ENCODE assay signal across 19 mouse cellular contexts in genomic region chr3:106462059-106462470, GRCm38 (mm10). TPM values are rescaled to one million over a fixed set of nuclear protein-coding genes. Genes with fewer than 3 reads are reported as not detected.
DNase-seq lines count a peak whose midpoint lies in the region; ATAC-seq and TF ChIP-seq lines count a peak whose summit lies in the region.
"Had no signal": no experiment of that assay in that cellular context is flagged by ENCODE, and none has a peak within 500 bp of the region (broad histone marks: within the 10 kb centered on the region; RNA-seq: fewer than 3 reads in every experiment).

No protein-coding gene starts in this region.

- TF ChIP-seq RAD21 in CH12.LX (IDR thresholded peaks at IDR 0.05; ENCODE audit: low read depth, low read length) = no peak

- WGBS in thymus, adult 2 months = 4% methylated on average over 2 of the region's 2 CpGs
- 94% methylated on average over 2 of the region's 2 CpGs for WGBS in forebrain, embryonic 12.5 days
- 92% methylated on average over 2 of the region's 2 CpGs for WGBS in neural tube, embryonic 15.5 days

- ATAC-seq in forebrain, embryonic 12.5 days (ENCODE audit: low FRiP score) = no peak
- no peak for ATAC-seq in neural tube, embryonic 15.5 days (ENCODE audit: low FRiP score)

- H3K9me3 ChIP-seq in CH12.LX (replicated peaks; ENCODE audit: low read length) = no peaks in the 10 kb centered on the region
- H3K9me3 ChIP-seq in megakaryocyte, embryonic 14.5 days = no peaks in the 10 kb centered on the region
- no peaks in the 10 kb centered on the region for H3K9me3 ChIP-seq in forebrain, embryonic 12.5 days
- H3K9me3 ChIP-seq in neural tube, embryonic 15.5 days (replicated peaks) = no peaks in the 10 kb centered on the region
- H3K9me3 ChIP-seq: limb, embryonic 13.5 days had no signal

- TF ChIP-seq EP300 in CH12.LX (IDR thresholded peaks at IDR 0.05; ENCODE audit: low read length) = peak; percentile 27; the same call in 1 of the 2 replicates

- no peaks in the 10 kb centered on the region for H3K79me2 ChIP-seq in CH12.LX (replicated peaks; ENCODE audit: control insufficient read depth, extremely low read depth, insufficient read depth, poor library complexity, severe bottlenecking)

- DNase-seq in CD4-positive helper T cell, adult 2 months (ENCODE audit: low read depth, low spot score) = peak; percentile 89
- DNase-seq in CH12.LX (ENCODE audit: extremely low read depth) = peak; percentile 29
- DNase-seq in thymus, adult 2 months = peak; percentile 63
- DNase-seq in right cerebral cortex, adult 18-20 months = no peak
- DNase-seq: adrenal gland, postnatal 14 days; cerebellum, postnatal 14 days; heart, postnatal 14 days; kidney, adult 11 months; kidney, postnatal 36 days; lung, adult 2 months had no signal

- in situ Hi-C loops in CH12.LX (cut with MboI; ENCODE audit: low pct_ligation_motif_present, low pct_unique_long_range_greater_than_20kb, low sequenced_read_pairs) = no loop called here

- dilution Hi-C loops in CH12.LX (cut with MboI; ENCODE audit: extremely low pct_ligation_motif_present, extremely low pct_unique_long_range_greater_than_20kb, low sequenced_read_pairs) = no loop called here

- peaks cover 5 to 24% of the 10 kb centered on the region in 2 experiments for H3K4me1 ChIP-seq in CH12.LX (ENCODE audit: control insufficient read depth in 1 of 2, insufficient read depth in 2 of 2)
- peaks cover 73% of the 10 kb centered on the region for H3K4me1 ChIP-seq in megakaryocyte, embryonic 14.5 days
- H3K4me1 ChIP-seq in thymus, adult 2 months (replicated peaks; ENCODE audit: control insufficient read depth, insufficient read depth, low read length) = peaks cover 9% of the 10 kb centered on the region
- H3K4me1 ChIP-seq in forebrain, embryonic 12.5 days = no peaks in the 10 kb centered on the region
- H3K4me1 ChIP-seq in neural tube, embryonic 15.5 days = no peaks in the 10 kb centered on the region
- H3K4me1 ChIP-seq: limb, embryonic 13.5 days had no signal

- no peak overlapping the region for H3K4me3 ChIP-seq in CH12.LX (replicated peaks in 1 of 3; ENCODE audit: low read depth in 2 of 3, low read length in 2 of 3, poor library complexity in 1 of 3)
- peak overlapping the region; percentile 76 for H3K4me3 ChIP-seq in megakaryocyte, embryonic 14.5 days (replicated peaks)
- no peak overlapping the region for H3K4me3 ChIP-seq in thymus, adult 2 months (ENCODE audit: control insufficient read depth, insufficient read depth, low read length)
- H3K4me3 ChIP-seq in forebrain, embryonic 12.5 days (replicated peaks) = no peak overlapping the region
- H3K4me3 ChIP-seq in neural tube, embryonic 15.5 days (replicated peaks) = no peak overlapping the region
- H3K4me3 ChIP-seq: limb, embryonic 13.5 days; myocyte had no signal

- peak overlapping the region; percentile 33; the same call in 1 of the 2 replicates for H3K4me2 ChIP-seq in CH12.LX (ENCODE audit: insufficient read depth, low read depth, poor library complexity, severe bottlenecking)
- H3K4me2 ChIP-seq in forebrain, embryonic 12.5 days = no peak overlapping the region
- no peak overlapping the region for H3K4me2 ChIP-seq in neural tube, embryonic 15.5 days
- H3K4me2 ChIP-seq: limb, embryonic 13.5 days had no signal

- H3K36me3 ChIP-seq in CH12.LX (replicated peaks in 1 of 2; ENCODE audit: control insufficient read depth in 1 of 2, insufficient read depth in 1 of 2, low read length in 1 of 2) = no peaks in the 10 kb centered on the region
- no peaks in the 10 kb centered on the region for H3K36me3 ChIP-seq in megakaryocyte, embryonic 14.5 days (replicated peaks; ENCODE audit: low read length)
- no peaks in the 10 kb centered on the region for H3K36me3 ChIP-seq in thymus, adult 2 months (ENCODE audit: control insufficient read depth, insufficient read depth, low read length)
- no peaks in the 10 kb centered on the region for H3K36me3 ChIP-seq in forebrain, embryonic 12.5 days (replicated peaks)
- H3K36me3 ChIP-seq in neural tube, embryonic 15.5 days = no peaks in the 10 kb centered on the region
- H3K36me3 ChIP-seq: limb, embryonic 13.5 days had no signal

- peak overlapping the region; percentile 45; the same call in 1 of the 2 replicates for H3K27ac ChIP-seq in CH12.LX (ENCODE audit: insufficient read depth, low read depth)
- H3K27ac ChIP-seq in thymus, adult 2 months (ENCODE audit: control insufficient read depth, insufficient read depth, low read length) = peak overlapping the region; percentile 69
- no peak overlapping the region for H3K27ac ChIP-seq in forebrain, embryonic 12.5 days
- H3K27ac ChIP-seq in neural tube, embryonic 15.5 days (replicated peaks) = no peak overlapping the region
- H3K27ac ChIP-seq: limb, embryonic 13.5 days had no signal

- H3K9ac ChIP-seq in CH12.LX (ENCODE audit: insufficient read depth, low read depth) = no peak overlapping the region
- H3K9ac ChIP-seq in forebrain, embryonic 12.5 days = no peak overlapping the region
- no peak overlapping the region for H3K9ac ChIP-seq in neural tube, embryonic 15.5 days (replicated peaks)
- H3K9ac ChIP-seq: limb, embryonic 13.5 days had no signal

- H3K27me3 ChIP-seq in CH12.LX (replicated peaks) = no peaks in the 10 kb centered on the region
- no peaks in the 10 kb centered on the region for H3K27me3 ChIP-seq in megakaryocyte, embryonic 14.5 days (replicated peaks)
- no peaks in the 10 kb centered on the region for H3K27me3 ChIP-seq in thymus, adult 2 months (ENCODE audit: control insufficient read depth, insufficient read depth, low read length)
- H3K27me3 ChIP-seq in forebrain, embryonic 12.5 days = no peaks in the 10 kb centered on the region
- no peaks in the 10 kb centered on the region for H3K27me3 ChIP-seq in neural tube, embryonic 15.5 days (replicated peaks)
- H3K27me3 ChIP-seq: limb, embryonic 13.5 days had no signal

- no peak for TF ChIP-seq POLR2A in CH12.LX (IDR thresholded peaks at IDR 0.05; ENCODE audit: low read depth, low read length)
- no peak for TF ChIP-seq POLR2A in thymus, adult 2 months (IDR thresholded peaks at IDR 0.05; ENCODE audit: control insufficient read depth, extremely low read depth, insufficient read depth, low read length, poor library complexity)

- TF ChIP-seq CTCF in CH12.LX (conservative IDR thresholded peaks at IDR 0.05 in 1 of 2, IDR thresholded peaks at IDR 0.05 in 1 of 2; ENCODE audit: low read depth in 2 of 2, low read length in 2 of 2) = no peak
- no peak for TF ChIP-seq CTCF in thymus, adult 2 months (IDR thresholded peaks at IDR 0.05; ENCODE audit: borderline replicate concordance, control insufficient read depth, extremely low read depth, insufficient read depth, low read length, poor library complexity)

TF ChIP-seq in CH12.LX, 34 proteins besides CTCF, POLR2A, EP300 and RAD21:
- TF ChIP-seq USF1 (IDR thresholded peaks at IDR 0.05; ENCODE audit: low read depth, low read length) = no peak
- TF ChIP-seq ZC3H11A (IDR thresholded peaks at IDR 0.05; ENCODE audit: low read depth, low read length) = no peak
- 0 out of 2 replicates have a peak, but pooled peaks have one; percentile 34 for TF ChIP-seq MAX (IDR thresholded peaks at IDR 0.05; ENCODE audit: low read length)
- TF ChIP-seq ZKSCAN1 (IDR thresholded peaks at IDR 0.05; ENCODE audit: borderline replicate concordance, low read depth, low read length) = no peak
- peak; percentile 30; the same call in 1 of the 2 replicates for TF ChIP-seq ELF1 (IDR thresholded peaks at IDR 0.05; ENCODE audit: low read depth, low read length)
- no peak for TF ChIP-seq CHD1 (IDR thresholded peaks at IDR 0.05; ENCODE audit: low read depth, low read length)
- TF ChIP-seq ZMIZ1 (IDR thresholded peaks at IDR 0.05; ENCODE audit: low read depth, low read length) = no peak
- 0 out of 2 replicates have a peak, but pooled peaks have one; percentile 31 for TF ChIP-seq E2F4 (IDR thresholded peaks at IDR 0.05; ENCODE audit: insufficient replicate concordance, low read depth, low read length)
- TF ChIP-seq NRF1 (IDR thresholded peaks at IDR 0.05; ENCODE audit: low read depth, low read length) = 0 out of 2 replicates have a peak, but pooled peaks have one; percentile 24
- TF ChIP-seq TBP (conservative IDR thresholded peaks at IDR 0.05; ENCODE audit: low read depth, low read length) = no peak
- TF ChIP-seq HCFC1 (IDR thresholded peaks at IDR 0.05; ENCODE audit: low read depth, low read length) = no peak
- TF ChIP-seq MEF2A (IDR thresholded peaks at IDR 0.05; ENCODE audit: borderline replicate concordance, low read depth, low read length) = no peak

RNA-seq across cellular contexts. Expression of gene Dennd2d, which starts 20.1 kb away (rescaled TPM):
- total RNA-seq in CH12.LX (2012; rRNA removed) (23.5 and 30.4 TPM in 2 replicates), CH12.LX (2014; rRNA removed) (39.3 and 39.8 TPM in 2 replicates)
- 37.7 and 38.2 TPM in 2 replicates for polyA plus RNA-seq in CH12.LX (2012; ENCODE audit: insufficient read length, low read depth)
- polyA plus RNA-seq in megakaryocyte, embryonic 14.5 days (2012; ENCODE audit: insufficient read depth, low replicate concordance) = 13.9 TPM in 1 of 2 replicates, not detected in the other
- polyA plus RNA-seq in thymus, adult 2 months (2012; rRNA removed) = 39.5 and 47.6 TPM in 2 replicates
- 0.49 and 0.59 TPM in 2 replicates for polyA plus RNA-seq in forebrain, embryonic 12.5 days (2016; fragmentation: Nextera tagmentation; extraction: Ambion mirVana)
- 0.52 and 7.0 TPM in 2 replicates for polyA plus RNA-seq in neural tube, embryonic 15.5 days (2015; fragmentation: Nextera tagmentation; extraction: Ambion mirVana)

RNA-seq across cellular contexts. Expression of gene Chil6, which starts 56.1 kb away (rescaled TPM):
- total RNA-seq in CH12.LX (2012; rRNA removed) (not detected in 2 replicates), CH12.LX (2014; rRNA removed) (not detected in 2 replicates)
- not detected in 2 replicates for polyA plus RNA-seq in CH12.LX (2012; ENCODE audit: insufficient read length, low read depth)
- polyA plus RNA-seq in megakaryocyte, embryonic 14.5 days (2012; ENCODE audit: insufficient read depth, low replicate concordance) = 0.07 TPM in 1 of 2 replicates, not detected in the other
- 0.11 TPM in 2 replicates for polyA plus RNA-seq in thymus, adult 2 months (2012; rRNA removed)
- not detected in 2 replicates for polyA plus RNA-seq in forebrain, embryonic 12.5 days (2016; fragmentation: Nextera tagmentation; extraction: Ambion mirVana)
- not detected in 2 replicates for polyA plus RNA-seq in neural tube, embryonic 15.5 days (2015; fragmentation: Nextera tagmentation; extraction: Ambion mirVana)
- total RNA-seq: adrenal gland, postnatal 14 days; ES-E14; heart, postnatal 14 days; layer of hippocampus, postnatal 25 days had no signal
- polyA plus RNA-seq: embryonic facial prominence, embryonic 11.5 days; gonadal fat pad, adult 2 months; limb, embryonic 13.5 days; lung, adult 2 months; myocyte had no signal

Comparison
In these comparisons a context has a peak if more than half of its experiments do, and no peak if none do; other contexts are left out.
1. H3K27ac ChIP-seq: peak in CH12.LX (single experiment) and thymus, adult 2 months (single experiment); none in forebrain, embryonic 12.5 days (single experiment) and neural tube, embryonic 15.5 days (single experiment).